Mouse (Mus musculus) granulocyte monocyte progenitor cell, adult 5-6 weeks (primary cell): ENCODE measurements at regions not wholly inside any gene's neighbourhood (a gene's known extent, or its start where the extent isn't known, plus 50 kb on each side); places are given as distances from the start of the nearest gene placed in this dataset.
"Not testable (repeated sequence)": the region's sequence is repeated elsewhere in the genome, so short reads cannot be mapped to it uniquely, and the experiment has no call there.

Source experiments
- ATAC-seq: replicated peaks from 2 replicates; pipeline ENCODE4 v1.8.0; 2016; ENCODE audit warnings: mild to moderate bottlenecking, moderate TSS enrichment, inconsistent platforms; ENCODE audit not compliant: poor library complexity, severe bottlenecking

- ATAC-seq, result no peak
These were observed 198.3 kb upstream of the Slc7a14 start for GRCm38 (mm10) chr3:31508471-31508870.

DNA sequence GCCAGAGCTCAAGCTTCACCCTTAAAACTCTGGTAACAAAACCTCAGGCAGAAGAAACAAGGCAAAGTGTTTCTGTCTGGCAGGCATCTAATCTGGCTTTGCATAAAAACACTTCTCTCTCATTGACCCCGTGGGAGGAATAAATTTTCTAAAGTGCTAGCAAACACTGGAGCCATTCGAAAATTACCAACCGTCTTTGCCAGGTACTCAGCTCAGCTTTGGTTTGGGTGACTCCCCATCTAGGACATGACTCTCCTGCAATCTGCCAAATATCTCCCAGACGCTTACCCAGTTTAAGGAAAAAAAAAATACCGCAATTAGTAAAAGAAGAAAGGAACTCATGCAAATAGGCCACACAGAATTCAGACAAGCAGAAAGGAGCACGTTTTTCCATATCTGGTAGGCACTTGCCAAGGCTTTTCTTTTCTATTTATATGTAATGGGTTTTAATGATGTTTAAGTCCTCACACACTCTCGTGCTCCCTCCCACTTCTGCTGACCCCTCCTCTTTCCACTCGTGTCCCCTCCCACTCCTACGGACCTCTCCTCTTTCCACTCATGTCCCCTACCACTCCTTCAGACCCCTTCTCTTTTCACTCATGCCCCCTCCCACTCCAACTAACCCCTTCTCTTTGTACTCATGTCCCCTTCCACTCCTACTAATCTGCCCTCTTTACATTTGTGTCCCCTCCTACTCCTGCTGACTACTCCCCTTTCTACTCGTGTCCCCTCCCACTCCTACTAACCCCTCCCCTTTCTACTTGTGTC, 189.2 kb upstream of the Slc7a14 start:
- ATAC-seq, result no peak

GRCm38 (mm10) chr3:31495287-31495686, 185.1 kb upstream of the Slc7a14 start:
- no peak for ATAC-seq

DNA sequence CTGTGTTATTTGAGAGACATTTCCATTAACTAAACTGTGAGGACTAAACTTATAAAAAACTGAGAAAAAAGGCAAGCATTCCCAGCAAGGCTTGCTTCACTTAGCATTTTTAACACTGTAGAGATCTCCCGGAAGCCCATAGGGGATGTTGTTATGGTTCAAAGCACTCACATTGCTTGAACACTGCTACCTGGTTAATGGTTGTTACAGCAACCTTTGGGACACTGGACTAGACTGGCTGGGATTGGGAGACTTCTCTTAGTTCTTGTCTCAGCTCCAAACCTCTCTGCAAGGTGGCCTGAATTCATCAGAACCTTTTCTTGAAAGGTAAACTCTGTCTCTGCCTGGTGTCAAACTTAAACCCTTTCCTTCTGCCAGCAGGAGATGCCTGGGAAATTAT, 184.5 kb upstream of the Slc7a14 start:
- no peak for ATAC-seq

- ATAC-seq, result not testable (repeated sequence)
These were observed 181.6 kb upstream of the Slc7a14 start for GRCm38 (mm10) chr3:31491736-31492135.

- no peak for ATAC-seq
These were observed 177.4 kb upstream of the Slc7a14 start for GRCm38 (mm10) chr3:31487596-31487995.

DNA sequence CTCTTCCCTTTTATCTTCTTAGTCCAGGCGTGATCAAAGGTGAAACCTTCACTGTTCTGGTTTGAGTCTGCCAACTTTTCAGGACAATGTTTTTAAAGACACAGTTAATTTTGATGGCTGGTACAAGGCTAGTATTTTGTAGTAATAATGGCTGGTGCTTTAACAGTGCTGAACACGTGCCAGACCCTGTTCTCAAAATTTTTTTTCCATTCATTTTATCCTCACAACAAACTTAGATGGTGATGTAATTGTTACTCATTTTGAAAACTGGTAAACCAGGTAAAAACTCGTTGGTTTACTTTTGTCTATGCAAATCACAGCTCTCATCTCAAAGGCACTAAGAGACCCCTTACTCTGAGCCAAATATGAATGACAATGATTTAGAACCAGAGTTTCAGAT, 171.8 kb upstream of the Slc7a14 start:
- no peak for ATAC-seq

GRCm38 (mm10) chr3:31467882-31468281, 157.7 kb upstream of the Slc7a14 start:
- no peak for ATAC-seq

DNA sequence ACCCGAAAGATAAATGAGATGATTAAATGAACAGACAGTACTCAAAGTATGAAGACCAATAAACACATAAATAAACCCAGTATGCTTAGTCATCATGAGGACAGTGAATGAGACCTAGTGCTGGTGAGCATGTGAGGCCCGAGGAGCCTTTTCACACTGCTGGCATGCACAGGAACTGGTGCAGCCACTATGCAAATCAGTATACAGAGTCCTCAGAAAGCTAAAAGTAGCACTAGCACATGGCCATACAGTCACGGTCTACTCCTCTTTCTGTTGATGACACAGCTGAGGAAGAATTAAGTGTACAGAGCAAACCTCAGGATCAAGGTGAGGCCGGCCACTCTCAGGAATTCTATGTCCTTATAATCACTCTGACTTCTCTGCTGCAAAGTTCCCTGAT, 154.1 kb upstream of the Slc7a14 start:
- ATAC-seq, result no peak

GRCm38 (mm10) chr3:31459456-31459855, 149.3 kb upstream of the Slc7a14 start:
- no peak for ATAC-seq

DNA sequence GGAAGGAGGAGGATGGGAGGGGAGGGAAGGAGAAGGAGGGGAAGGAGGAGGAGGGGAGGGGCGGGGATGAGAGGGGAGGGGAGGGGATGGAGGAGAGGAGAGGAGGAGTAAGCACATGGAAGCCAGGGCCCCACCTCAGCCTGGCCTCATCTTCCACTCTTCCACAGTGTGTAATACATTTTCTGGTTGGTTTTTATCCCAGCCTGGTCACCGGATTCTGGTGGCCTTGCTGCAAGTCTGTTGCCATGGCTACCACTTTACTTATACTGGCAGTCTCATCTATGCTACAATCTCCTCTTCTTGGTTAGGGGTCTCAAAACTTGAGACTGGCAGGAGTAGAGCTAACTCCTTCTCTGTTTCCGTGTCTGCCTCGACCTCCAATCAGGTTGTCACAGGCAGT, 147.8 kb upstream of the Slc7a14 start:
- no peak for ATAC-seq

DNA sequence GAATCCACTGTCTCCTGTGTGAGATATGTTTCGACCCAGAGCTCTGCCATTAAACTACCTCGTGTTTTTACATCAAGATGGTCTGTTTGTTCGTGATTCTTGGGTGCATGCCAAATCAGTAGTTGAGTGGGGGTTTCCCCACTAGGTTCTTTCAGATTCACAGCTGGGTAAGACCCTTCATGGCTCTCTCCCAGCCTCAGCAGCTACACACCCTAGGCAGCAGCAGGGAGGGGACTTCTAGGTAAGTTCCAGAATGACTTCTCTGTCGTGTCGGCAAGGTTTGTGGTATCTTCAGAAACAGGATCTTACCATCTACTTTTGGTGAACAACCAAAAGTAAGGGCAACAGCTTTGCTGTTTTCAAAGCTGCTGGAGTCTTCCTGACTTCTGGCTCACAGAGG, 144.9 kb upstream of the Slc7a14 start:
- no peak for ATAC-seq

DNA sequence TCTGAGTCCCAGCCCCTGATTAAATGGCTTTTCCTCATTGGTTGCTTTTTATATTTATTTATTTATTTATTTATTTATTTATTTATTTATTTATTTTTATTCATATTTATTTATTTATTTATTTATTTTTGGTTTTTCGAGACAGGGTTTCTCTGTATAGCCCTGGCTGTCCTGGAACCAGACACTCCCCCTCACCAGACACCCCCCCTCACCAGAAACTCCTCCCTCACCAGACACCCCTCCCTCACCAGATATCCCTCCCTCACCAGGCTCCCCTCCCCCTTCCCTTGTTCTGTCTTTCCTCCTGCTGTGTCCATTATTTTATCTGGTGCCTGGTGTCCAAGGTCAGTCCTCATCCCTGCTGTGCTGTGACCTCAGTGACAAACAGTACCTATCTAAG, 134.7 kb upstream of the Slc7a14 start:
- no peak for ATAC-seq

DNA sequence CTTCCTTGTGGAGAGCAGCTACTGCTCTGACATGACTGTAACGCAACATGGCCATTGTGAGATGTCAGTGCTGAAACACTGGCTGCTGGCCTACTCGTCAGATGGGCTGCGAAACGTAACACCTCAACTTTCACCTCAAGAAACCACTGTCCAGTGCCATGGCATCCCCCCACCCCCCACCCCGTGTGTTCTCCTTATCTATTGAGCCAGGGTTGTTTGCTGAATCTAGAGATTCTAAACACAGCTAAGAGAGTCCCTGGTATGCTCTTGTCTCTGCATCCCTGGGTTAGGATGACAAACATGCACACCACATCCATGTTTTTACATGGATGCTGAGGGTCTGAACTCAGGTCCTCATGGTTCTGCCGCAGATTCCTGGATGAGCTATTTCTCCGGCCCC, 134.1 kb upstream of the Slc7a14 start:
- ATAC-seq, result no peak

DNA sequence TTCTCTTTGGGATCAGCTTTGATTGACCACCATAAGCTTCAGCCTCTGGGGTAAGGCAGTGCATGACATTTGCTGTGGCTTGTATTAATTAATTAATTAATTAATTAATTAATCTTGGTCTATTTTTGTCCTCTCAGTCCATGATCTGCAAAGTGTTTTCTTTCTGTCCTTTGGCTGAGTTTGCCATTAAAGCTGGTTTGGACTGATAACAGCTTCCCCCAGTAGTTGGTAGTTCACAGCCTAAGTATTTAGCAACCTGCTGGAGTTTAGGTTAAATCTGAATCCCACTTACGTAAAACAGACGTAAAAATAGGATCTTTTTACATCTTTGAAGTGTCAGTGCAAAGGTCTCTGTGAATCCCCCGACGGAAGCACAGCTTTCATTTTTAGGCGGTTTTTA, 133.7 kb upstream of the Slc7a14 start:
- ATAC-seq, result no peak

GRCm38 (mm10) chr3:31440282-31440681, 130.1 kb upstream of the Slc7a14 start:
- ATAC-seq, result no peak

DNA sequence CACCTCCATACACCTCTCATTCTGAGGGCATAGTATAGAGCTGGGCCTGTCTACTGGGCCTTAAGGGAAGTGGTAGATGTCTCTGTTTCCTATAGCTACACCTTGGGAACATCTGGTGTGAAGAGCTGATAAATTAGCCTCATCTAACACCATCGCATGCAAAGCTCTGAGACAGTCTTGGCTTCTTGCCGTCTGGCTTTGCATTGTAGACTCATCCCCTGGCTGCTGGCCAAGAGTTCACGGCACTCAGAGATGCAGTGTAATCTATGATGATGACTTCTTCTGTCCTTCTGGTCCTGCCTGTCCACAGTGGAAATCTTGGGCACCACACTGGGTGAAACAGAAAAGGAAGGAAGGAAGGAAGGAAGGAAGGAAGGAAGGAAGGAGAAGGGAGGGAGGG, 127.8 kb upstream of the Slc7a14 start:
- ATAC-seq, result no peak

DNA sequence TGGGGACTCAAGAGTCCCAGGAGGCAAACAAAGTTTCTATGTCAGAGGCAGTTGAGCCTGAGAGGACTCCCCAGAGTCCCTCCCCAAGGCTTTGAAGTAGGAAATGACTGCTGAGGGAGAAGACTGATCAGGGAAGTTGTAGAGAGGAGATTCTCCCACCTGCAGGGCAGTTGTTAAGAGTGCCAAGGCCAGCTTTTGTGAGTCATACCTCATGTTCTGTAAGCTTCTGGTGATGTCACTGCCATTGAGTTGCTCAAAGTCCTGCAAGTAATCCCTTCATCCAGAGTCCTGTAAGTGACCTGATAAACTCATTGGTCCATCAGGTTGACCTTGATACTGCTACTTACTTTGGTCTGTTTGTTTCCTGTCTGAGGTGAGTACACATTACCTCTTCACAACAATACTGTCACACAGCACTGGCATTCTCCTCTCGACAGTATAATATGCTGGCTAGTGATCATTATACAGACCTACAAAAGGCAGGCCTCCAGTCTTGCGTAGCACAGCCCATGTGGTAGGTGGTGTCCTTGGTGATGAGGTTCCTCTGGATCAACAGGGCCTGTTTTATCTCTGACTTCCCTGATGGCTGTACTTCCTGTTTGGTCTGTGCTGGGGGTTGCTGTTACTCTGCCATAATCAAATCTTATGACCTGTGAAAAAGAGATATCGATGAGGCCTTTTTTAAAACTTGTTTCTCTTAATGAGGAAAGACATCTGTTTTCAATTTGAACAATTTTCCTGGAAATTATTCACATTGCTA, 125.2 kb upstream of the Slc7a14 start:
- ATAC-seq, result no peak

DNA sequence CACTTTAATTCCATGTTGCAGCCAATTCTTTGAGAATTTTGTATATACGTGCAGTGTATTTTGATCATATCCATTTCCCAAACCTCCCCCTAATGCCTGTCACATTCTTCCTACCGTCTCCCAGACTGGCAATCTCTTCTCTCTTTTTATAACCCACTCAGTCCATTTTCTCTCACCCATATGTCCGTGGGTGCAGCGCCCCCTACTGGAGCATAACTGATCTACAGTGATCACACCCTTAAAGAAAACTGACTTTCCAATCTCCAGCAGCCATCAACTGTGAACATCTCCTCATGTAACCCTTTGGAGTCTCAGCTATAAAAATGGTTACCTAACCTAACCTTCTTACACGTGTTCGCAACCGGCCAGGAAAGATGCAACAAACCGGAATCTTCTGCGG, 123.0 kb upstream of the Slc7a14 start:
- ATAC-seq, result no peak

- ATAC-seq, result no peak
These were observed 113.3 kb upstream of the Slc7a14 start for GRCm38 (mm10) chr3:31423517-31423916.

GRCm38 (mm10) chr3:31408802-31409201, 98.6 kb upstream of the Slc7a14 start:
- no peak for ATAC-seq

DNA sequence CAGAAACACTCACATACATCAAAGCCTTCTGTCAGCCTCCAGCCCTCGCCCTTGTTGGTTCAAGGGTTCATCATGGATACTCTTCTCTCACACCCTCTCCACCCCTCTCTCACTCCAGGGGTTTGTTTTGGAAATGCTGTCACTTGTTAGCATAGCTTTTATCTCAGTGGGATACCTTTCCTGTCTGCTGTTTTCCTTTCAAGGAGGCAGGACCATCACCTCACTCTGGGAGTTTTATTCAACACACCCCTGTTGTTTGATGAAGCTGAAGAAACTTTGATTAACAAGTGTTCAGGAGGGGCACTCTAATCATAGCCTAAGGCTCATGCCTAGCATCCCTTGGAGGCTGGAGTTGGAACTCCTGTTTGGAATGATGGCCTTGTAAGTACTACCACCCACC, 95.7 kb upstream of the Slc7a14 start:
- no peak for ATAC-seq
